Comparison of ENCODE assay signal across 8 mouse cellular contexts in genomic region chr12:34714266-34714939, GRCm38 (mm10).
DNase-seq lines count a peak whose midpoint lies in the region; ATAC-seq lines count a peak whose summit lies in the region.
"Had no signal": no experiment of that assay in that cellular context is flagged by ENCODE, and none has a peak within 500 bp of the region (broad histone marks: within the 10 kb centered on the region; RNA-seq: fewer than 3 reads in every experiment).

No protein-coding gene starts in this region.

- H3K36me3 ChIP-seq in heart, embryonic 15.5 days = no peaks in the 10 kb centered on the region
- no peaks in the 10 kb centered on the region for H3K36me3 ChIP-seq in liver, embryonic 13.5 days

- H3K9me3 ChIP-seq in heart, embryonic 15.5 days (replicated peaks) = no peaks in the 10 kb centered on the region
- H3K9me3 ChIP-seq in liver, embryonic 13.5 days (replicated peaks) = no peaks in the 10 kb centered on the region

- peaks cover 10% of the 10 kb centered on the region; the same call in 1 of the 2 replicates for H3K4me1 ChIP-seq in heart, embryonic 15.5 days (replicated peaks)
- H3K4me1 ChIP-seq in liver, embryonic 13.5 days (replicated peaks) = no peaks in the 10 kb centered on the region

- DNase-seq in 416B (ENCODE audit: low read depth) = peak; percentile 90
- DNase-seq in CD4-positive, CD25-positive, alpha-beta regulatory T cell, adult 2 months (ENCODE audit: low read depth, low spot score) = peak; percentile 10
- no peak for DNase-seq in liver, embryonic 13.5 days
- DNase-seq in cerebellum, postnatal 10 days = no peak
- DNase-seq in frontal cortex, adult 2 months (ENCODE audit: extremely low spot score in 1 of 2, low spot score in 1 of 2) = no peak
- DNase-seq in urinary bladder, adult 2 months (ENCODE audit: low spot score) = no peak
- DNase-seq: adrenal gland, adult 8-10 months had no signal

- H3K9ac ChIP-seq in heart, embryonic 15.5 days = no peak overlapping the region
- no peak overlapping the region for H3K9ac ChIP-seq in liver, embryonic 13.5 days

- peak overlapping the region; percentile 61 for H3K27ac ChIP-seq in heart, embryonic 15.5 days
- H3K27ac ChIP-seq in liver, embryonic 13.5 days = no peak overlapping the region

- ATAC-seq in heart, embryonic 15.5 days (replicated peaks; ENCODE audit: insufficient number of reproducible peaks, insufficient read depth, low FRiP score, low read depth) = peak; percentile 82
- peak; percentile 36; the same call in 1 of the 2 replicates for ATAC-seq in liver, embryonic 13.5 days (ENCODE audit: low read depth)

- 26% methylated on average over 14 of the region's 14 CpGs for WGBS in heart, embryonic 15.5 days
- WGBS in liver, embryonic 13.5 days (ENCODE audit: insufficient replicate concordance) = 17% methylated on average over 14 of the region's 14 CpGs

- no peaks in the 10 kb centered on the region for H3K27me3 ChIP-seq in heart, embryonic 15.5 days
- H3K27me3 ChIP-seq in liver, embryonic 13.5 days = no peaks in the 10 kb centered on the region

- H3K4me3 ChIP-seq in heart, embryonic 15.5 days = peak overlapping the region; percentile 31
- H3K4me3 ChIP-seq in liver, embryonic 13.5 days (replicated peaks) = peak overlapping the region; percentile 18

- peak overlapping the region; percentile 37 for H3K4me2 ChIP-seq in heart, embryonic 15.5 days
- peak overlapping the region; percentile 10; the same call in 1 of the 2 replicates for H3K4me2 ChIP-seq in liver, embryonic 13.5 days

Comparison
In these comparisons a context has a peak if more than half of its experiments do, and no peak if none do; other contexts are left out.
1. DNase-seq: peak in 416B (single experiment) and CD4-positive, CD25-positive, alpha-beta regulatory T cell, adult 2 months (single experiment); none in liver, embryonic 13.5 days (single experiment), cerebellum, postnatal 10 days (0 of 2), frontal cortex, adult 2 months (0 of 2) and urinary bladder, adult 2 months (single experiment).